Mouse (Mus musculus) spleen, postnatal 10 days (tissue): ENCODE data around the gene Gmppa.

Experiments
- DNase-seq, 2 experiments: peaks; one replicate each; pipeline ENCODE4 v3.0.0; 2021 to 2022; ENCODE audit warnings: low spot score in 2 of 2

The Gmppa gene

DNA sequence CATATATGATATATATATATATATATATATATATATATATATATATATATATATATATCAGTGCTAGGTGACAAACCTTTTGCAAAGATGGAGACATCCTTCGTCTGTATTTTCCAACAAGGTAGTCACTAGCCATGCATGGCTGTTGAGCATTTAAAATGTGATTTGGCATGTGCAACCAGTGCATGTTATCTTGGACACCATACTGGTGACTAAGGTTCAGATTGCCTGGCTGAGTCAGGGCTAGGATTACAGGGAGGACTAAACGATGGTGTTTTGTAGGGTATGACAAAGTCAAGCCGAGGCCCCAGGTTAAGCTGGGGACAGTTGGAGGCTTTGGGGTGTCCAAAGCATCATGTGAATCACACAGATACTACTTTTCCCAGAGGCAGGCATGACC is 19.7 kb downstream of the Gmppa start:
- DNase-seq = no peak

DNA sequence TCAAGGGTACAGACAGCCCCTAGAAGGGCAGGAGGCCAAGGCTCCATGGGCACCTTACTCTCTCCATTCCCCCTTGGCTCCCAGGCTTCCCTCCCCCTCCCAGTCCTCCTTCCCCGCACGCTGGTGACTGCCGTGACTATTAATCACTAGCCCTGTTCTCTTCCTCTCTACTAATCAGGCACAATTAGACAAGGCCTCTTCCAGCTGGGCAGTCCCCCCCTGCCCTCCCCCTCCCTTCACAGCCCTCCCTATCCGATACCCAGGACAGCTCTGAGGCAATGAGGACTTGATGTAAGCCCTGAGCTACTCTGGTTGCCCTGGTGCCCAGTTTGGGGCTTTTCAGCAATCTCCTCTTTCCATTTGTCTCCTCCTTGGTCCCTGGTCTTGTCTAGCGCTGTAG is 20.2 kb downstream of the Gmppa start:
- no peak for DNase-seq

DNA sequence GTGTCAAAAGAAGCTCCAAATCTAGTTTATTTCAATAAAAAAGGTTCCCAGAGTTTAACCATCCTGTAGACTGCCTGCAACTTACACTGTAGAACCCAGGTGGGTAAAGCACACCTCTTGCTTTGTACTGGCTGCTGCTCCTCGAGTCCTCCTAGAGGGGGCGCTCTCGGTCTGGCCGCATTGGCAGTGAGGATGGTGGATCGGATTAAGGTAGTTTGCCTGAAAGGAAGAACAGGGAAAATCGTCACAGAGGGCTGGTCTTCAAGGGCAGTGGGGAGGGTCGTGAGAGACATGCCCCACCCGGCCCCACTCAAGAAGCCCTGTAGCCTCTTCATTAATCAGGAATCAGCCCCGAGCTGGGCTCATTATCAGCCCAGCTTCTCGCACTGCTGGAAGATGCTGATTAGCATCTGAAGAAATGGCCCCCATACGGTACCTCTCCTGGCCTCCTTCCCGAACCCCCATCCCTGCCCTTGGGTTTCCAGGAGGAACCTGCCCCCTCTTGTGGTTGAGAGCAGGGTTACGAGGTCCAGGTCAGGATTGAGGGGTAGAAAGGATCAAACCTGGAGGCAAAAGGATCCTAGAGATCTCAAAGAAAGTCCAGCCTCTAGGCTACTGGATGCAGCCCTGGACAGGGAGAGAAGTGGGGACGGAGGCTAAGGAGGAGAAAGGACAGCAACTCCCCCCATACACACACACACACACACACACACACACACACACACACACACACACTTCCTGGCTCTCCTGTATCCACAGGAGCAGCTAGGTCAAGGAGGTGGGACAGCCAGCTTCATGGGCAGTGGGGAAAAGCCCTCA is 21.2 kb downstream of the Gmppa start:
- peak in 1 of 2 experiments; percentile 50 for DNase-seq

DNA sequence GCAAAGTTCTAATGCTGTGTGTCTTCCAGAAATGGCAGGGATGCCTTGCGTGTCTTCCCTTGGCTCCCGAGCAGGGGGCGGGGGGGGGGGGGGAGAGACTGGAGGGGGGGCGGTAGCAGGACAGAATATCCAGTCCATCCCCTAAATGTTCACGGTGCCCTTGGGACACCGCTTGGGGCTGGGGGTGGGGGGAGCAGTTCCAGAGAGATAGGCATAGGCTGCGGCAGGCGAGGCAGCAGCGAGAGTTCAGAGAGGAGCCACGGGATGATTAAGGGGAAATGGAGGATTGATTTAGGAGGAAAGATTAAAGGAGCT is 21.9 kb downstream of the Gmppa start:
- no peak for DNase-seq

DNA sequence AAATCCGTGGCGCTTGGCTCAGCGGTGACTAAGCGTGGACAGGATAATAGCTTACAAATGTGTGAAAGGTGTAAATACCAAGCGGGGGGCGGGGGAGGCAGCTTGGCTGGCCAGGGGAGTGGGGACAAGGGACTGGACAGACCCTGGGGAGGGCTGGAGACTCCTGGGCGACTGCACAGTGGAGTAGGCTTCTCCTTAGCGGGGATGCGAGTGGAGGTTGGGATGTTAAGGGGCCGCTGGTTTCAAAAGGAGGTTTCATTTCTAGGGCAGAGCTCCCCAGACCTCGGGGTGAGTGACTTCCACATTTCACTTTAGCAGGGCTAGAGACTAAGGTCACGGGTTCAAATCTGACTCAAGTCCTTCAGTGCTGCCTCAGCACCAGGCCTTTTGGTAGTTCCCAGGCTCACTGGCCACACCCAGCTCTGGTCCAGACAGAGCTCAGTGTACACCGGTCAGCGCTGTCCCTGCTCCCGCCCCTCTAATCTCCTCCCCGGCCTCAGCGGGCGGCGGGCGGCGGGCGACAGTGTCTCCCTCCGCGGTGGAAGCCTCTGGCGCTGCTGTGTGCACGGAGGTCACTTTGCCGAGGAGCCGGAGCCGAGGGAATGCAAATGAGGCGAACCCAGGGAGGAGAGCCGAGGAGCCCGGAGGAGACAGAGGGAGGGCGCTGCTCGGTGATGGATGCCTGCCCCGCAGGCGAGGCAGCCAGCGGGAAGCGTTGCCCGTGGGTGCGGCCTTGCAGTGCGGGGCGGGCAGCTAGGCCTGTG is 22.5 kb downstream of the Gmppa start:
- DNase-seq = no peak

DNA sequence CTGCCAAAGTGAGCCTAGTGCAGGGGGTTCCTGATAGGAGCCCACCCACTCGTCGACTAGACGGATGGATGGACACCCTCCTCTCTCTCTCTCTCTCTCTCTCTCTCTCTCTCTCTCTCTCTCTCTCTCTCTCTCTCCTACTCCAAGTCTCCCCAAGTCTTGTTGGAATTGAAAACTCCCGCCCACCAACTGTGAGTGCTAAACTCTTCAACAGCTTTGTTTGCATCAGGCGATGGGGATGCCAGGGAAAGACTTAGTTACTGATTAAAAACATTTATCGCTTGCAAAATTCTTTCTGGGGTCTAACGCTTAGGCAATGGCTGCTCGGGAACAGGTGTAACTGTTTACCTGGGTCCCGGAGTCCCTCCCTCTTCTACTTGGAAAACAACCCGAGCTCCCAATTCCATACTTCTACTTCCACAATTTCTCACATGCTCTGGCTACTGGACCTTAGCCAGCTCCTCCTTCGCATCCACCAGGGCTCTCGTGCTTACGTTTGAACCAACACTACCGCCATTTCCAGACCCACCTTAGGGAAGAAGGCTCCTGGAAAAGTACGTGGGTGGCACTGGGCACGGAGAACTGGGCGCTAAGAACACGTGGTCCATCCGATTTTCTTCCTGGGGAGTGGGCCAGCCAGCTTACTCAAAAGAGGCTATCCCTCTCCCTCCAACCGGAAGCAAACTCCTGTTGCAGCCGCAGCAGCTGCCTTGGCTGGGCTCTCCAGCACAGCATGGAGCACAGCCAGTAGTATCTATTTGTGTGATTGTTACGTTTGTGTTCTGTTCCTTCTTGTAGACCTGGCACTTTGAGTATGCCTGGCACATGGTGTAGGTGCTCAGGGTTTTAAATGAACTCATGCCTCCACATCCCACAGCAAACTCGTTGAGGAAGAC is 23.3 kb downstream of the Gmppa start:
- no peak for DNase-seq

DNA sequence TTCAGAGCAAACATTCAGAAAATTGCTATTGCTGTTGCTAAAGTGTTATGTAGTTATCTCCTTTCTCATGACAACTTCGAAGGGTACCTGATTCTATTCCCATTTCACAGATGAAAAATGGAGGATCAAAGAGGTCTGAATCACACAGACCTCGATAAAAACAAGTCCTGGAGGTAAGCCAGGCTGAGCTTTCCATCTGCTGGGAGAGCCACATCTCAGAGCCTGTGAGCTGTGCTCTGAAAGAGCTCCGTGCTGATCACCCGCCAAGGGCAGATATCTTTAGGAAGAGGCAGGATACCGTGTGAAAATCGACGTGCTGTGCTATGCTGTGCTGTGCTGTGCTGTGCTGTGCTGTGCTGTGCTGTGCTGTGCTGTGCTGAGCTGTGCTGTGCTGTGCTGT is 24.6 kb downstream of the Gmppa start:
- DNase-seq = no peak

DNA sequence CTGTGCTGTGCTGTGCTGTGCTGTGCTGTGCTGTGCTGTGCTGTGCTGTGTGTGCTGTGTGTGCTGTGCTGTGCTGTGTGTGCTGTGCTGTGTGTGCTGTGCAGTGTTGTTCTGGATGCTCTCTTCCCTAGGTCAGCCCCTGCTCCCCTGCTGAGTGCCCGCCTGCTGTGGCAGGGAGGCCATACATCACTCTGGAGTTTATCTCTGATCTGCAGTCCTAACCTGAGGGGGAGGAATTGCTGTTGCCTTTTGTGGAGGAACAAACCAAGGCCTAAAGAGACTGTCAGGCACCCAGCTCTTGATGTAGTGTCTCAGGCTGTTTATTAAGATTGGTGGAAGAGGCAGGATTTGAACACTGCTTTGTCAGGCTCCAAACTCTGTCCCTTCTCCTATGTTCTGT is 26.9 kb downstream of the Gmppa start:
- no peak for DNase-seq

DNA sequence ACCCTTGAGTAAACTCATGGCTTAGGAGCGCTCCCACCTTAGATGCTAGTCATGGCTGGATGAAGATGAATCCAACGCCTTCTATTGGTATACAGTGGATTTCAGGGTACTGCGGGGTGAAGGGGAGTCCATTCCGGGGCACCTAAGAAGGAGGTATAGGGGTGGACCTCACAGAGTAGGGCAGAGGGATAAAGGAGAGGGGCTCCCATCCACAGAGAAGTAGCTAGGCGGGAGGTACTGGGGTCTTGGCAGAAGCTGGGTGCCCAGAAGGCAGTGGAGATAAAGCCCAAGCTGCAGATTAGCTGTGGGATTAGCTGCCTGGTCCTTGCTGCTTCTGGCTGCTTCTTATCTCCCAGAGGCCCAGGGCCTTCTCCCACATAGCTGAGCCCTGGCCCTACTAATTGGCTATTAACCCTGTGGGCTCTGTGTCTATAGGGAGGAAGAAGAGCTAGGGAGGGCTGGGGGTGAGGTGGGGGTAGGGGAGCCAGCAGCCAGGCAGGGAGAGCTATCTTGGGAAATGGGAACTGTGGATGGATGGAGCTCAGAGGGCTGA is 28.0 kb downstream of the Gmppa start:
- no peak for DNase-seq

DNA sequence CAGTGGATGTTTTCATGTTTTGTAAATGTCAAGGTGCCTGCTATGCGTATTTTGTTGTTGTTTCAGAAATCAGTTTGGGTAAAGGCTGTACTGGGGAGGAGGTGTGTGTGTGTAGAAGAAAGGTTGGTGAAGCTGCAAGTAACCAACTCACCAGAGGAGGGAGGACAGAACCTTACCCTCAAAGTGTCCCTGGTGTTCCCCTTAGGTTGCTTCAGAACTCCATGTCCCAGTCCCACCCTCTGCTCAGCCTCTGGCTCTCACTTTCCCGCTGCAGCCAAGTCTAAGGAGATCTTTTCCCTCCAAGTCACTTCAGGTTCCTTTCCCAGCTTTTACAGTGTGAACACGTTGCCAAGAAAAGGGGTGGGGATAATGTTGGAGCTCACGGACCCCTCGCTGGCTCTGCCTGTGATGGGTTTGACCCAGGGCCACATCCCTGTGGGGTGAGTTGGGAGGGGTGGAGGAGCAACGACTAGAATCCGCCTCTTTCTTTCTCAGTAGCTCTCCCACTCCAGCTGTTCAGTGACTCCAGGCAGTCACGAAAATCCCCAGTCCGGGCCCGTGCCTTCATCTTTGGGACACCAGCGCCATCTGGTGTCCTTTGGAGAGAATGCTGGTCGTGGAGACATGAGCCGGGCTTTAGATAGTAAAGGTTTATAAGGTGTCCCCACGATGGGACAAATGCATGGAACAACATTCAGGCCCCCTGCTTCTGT is 31.6 kb downstream of the Gmppa start:
- peak in 1 of 2 experiments; percentile 67 for DNase-seq

DNA sequence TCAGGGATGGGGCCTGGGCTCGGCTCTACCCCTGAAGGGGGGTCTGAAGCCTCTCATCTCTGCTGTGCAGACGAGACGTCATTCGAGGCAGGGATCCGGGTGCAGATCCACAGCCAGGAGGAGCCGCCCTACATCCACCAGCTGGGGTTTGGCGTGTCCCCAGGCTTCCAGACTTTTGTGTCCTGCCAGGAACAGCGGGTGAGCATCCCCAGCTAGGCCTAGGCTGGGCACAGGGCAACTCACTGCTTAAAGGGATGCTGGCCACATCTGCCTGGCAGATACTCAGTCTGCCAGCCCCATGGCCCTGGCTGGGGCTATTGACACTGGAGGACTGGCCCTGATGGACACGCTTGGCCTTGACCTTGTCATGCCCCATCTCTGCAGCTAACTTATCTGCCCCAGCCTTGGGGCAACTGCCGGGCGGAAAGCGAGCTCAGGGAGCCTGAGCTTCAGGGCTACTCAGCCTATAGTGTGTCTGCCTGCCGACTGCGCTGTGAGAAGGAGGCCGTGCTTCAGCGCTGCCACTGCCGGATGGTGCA is 33.6 kb downstream of the Gmppa start:
- no peak for DNase-seq

DNA sequence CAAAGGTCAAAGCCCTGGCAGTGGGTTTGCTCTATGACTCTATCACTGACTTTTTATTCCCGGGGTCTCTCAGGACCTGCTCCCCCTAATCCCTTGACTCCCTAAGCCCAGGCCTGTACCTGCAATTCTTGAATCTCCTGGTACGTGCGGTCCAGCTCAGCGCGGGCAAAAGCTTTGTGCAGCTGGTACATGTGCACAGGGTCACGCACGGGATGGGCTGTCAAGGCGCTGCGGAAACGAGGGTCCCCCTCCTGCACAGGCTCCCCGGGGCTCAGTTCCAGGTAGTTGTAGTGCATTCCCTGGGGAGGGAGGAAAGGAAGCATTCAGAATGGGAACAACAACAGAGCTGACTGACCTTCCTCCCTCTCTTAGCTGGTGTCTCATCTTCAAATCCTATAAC is 40.7 kb downstream of the Gmppa start:
- DNase-seq = no peak

DNA sequence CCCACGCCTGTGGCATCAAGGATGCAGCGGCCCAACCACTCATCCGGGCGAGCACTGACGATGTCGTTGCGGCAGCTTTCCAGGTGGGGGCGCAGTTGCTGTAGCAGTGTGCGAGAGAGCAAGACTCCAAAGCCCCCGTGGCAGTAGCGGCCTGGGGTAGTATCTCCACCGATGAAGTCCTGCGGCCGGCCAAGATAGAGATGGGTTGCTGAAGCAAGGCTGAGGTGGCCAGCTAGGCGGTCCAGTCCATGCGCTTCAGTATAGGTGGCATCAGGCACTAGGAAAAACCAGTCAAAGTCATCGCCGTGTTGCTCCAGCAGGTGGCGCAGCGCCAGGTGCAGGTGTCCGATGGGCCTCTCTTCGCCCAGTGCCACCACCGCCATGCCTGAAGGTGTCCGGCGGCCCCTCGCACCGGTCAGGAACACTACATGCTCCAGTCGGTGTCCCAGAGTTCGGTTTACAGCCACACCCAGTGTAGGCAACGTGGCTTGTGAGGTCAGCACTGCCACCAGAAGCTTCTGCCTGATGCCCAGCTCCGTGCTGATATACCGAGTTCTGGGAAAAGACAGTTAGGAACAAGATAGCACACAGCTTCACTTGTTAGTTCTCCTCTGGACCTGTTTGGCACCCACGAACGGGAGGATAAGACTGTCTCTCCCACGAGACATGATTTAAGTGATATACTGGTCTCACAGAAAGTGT is 41.7 kb downstream of the Gmppa start:
- DNase-seq = peak; percentile 75 to 85

DNA sequence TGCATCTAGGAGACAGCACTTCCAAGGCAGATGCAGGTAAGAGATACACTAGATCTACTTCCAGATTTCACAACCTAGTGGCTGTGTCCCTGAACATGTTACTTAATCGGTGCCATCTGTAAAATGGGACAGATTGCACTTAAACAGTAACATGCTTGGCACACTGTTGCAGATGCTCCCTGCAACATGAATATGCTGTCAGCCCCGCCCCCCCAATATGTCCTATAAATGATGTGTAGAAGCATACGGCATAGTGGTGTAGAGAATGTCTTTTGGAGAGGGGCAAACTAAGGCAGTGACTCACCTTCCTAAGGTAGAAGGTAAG is 42.2 kb downstream of the Gmppa start:
- DNase-seq = no peak

DNA sequence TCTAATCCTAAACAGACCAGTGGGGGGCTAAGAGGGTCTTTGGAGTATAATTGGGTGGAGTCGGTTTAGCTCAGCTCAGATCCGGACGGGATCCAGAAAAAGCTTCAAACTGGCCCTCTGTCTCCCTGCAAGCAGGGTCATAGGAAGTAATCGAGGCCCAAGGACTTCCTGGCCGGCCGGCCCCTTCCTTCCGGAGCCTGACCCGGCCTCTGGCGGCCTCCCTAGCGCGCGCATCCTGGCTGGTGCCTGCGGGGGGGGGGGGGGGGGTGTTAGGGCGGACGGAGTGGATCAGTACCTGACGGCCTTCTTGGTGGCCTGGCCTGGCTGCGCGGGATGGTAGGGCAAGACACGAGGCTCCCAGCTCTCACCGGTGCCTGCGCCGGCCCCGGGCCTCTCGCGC is 42.8 kb downstream of the Gmppa start:
- DNase-seq = no peak

DNA sequence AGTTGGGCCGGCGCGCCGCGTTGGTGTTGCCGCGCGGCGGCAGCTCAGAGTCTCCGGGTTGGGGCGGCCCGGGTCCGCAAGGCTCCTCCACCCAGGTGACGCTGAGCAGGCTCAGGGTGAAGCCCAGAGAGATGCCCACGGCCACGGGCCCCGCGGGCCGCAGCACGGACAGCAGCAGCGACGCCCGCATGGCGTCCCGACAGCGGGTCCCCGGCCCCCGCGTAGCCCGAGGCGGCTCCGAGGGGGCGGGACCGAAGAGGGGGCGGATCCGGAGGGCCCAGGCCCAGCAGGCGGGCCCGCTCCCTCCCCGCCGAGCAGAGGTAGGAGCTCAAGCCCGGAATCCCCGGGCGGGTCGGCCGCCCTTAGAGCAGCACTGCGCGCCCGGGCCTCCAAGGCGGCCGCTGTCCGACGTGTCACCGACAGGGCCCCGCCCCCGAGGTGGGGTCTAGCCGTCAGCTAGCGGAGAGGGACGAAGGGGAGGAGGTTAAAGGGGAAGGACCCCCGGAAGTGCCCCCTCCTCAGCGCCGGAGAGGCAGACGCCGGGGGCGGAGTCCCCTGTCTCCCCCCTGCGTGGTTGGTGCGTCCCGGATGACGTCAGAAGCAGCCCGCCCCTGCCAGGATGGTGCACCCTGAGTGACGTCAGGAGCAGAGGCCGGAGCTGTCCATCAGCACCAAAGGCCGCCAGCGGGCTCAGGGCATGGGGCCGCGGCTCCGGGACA is 43.3 kb downstream of the Gmppa start, which contains the start of the genes Chpf and Tmem198:
Gene Chpf, minus strand, starts transcription at position 392 of the 719 bp plus-strand sequence.
Gene Tmem198, plus strand, starts transcription at position 617 of the 719 bp plus-strand sequence.
- DNase-seq = peak; percentile 82 to 91

DNA sequence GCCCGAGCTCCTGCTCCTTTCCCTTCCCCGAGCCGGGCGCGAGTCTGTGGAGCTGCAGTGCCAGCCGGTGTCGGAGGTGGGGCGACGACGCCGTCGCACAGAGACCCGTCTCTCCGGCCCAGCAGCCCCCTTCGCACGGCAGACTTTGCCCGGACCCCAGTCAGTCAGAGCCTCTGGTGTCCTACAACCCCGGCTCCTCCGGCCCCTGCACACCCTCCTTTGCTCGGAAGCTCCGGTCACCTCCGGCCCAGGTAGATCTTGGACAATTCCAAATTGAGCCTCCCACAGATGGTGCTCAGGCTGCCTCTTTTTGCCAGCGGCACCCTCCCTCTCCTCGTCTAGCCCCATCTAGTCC is 43.9 kb downstream of the Gmppa start:
- DNase-seq = no peak

DNA sequence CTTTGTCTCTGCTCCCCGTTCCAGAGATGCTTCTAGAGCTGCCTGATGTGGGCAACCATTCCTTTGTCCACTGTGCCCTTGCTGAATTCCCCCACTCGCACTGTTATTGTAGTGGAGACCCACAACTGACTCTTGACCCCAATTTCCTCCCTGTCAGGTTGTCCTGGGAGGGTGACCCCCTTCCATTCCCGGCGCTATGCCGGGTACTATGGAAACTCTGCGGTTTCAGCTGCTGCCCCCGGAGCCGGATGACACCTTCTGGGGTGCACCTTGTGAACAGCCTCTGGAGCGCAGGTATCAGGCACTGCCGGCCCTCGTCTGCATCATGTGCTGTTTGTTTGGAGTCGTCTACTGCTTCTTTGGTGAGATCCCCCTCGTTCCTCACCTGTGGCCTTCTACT is 44.3 kb downstream of the Gmppa start:
- no peak for DNase-seq

DNA sequence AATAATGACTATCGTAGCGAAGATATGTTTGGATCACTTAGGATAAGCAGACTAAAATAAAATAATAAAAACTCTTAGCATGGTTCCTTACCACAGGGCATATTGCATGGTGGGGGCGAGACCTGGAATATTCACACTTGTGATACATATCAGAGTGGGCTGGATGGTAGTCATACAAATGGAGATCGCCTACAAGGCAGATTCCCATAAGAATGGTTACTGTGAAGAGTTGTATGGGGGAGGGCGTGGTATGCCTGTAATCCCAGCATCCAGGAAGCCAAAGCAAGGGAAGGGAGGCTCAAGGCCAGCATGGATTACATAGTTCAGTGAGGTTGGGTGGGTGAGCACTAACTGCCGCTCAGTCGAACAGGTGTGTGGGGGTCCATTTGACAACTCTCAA is 45.0 kb downstream of the Gmppa start:
- no peak for DNase-seq

DNA sequence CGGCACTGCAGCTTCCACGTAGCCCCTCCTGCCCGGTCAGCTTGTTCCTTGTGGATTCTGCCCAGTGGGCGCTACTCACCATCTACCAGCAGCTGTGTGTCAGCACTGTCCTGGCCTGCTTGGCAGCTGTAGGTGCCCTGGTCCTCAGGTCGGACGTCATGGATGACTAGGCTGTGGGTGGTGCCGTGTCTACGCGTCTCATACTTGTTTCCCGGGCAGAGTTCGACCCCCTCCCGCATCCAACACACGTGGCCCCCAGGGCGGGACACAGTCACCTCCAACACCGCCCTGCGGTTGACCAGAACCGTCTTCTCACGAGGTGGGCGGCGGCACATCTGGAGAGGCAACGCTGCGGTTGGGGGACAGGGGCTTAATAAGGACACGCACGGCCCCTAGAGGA is 50.8 kb downstream of the Gmppa start:
- DNase-seq = no peak
